Mouse (Mus musculus): ENCODE measurements around the gene Bicdl1. TPM values are rescaled to one million over a fixed set of nuclear protein-coding genes. Genes with fewer than 3 reads are reported as not detected.
"Not testable (repeated sequence)": the region's sequence is repeated elsewhere in the genome, so short reads cannot be mapped to it uniquely, and the experiment has no call there.

Bicdl1 gene
- total RNA-seq (2021) = 1 to 10 TPM; 3.9 to 4.0 TPM
- long read RNA-seq, experiment 1, partial matches to known transcripts = 0 of 5 reads
- long read RNA-seq, experiment 1, other reads (novel, unspliced or antisense) = 2 of 5 reads
- long read RNA-seq, experiment 2, partial matches to known transcripts = 0 of 6 reads
- long read RNA-seq, experiment 2, other reads (novel, unspliced or antisense) = 2 of 6 reads

DNA sequence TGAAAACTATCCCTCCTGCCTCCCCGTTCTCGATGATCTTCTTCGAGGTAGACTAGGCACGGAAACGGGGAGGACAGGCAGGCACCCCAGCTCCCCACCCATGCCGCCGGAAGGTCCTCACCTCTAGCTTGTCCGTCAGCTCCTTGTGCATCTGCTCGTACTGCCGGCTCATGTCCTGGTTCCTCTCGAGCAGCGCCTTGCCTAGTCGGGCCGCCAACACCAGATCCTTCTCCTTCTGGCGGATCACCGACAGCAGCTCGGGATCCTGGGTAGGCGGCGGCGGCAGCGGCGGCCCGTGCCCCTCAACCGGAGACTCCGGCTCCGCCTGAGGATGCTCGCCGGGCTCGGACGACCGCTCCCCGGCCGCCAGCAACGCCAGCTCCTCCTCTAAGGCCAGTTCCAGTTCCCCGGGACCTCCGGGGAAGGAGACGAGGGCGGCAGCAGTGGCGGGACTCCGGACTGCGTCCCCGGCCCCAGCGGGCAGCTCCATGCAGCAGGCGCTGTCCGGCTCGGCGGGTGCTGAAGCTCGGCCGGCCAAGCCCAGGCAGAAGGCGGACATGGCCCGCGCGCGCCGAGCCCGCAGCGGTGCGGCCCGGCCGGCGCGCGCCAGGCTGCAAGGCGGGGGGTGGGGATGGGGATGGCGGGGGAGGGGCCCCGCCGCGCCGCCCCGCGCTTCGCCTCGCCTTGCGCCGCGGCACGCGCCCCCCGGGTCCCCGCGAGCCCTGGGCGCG, at the start of gene Bicdl1:
Gene Bicdl1, minus strand, starts transcription at position 621 of the 731 bp plus-strand sequence.
- DNase-seq = peak; percentile 93

DNA sequence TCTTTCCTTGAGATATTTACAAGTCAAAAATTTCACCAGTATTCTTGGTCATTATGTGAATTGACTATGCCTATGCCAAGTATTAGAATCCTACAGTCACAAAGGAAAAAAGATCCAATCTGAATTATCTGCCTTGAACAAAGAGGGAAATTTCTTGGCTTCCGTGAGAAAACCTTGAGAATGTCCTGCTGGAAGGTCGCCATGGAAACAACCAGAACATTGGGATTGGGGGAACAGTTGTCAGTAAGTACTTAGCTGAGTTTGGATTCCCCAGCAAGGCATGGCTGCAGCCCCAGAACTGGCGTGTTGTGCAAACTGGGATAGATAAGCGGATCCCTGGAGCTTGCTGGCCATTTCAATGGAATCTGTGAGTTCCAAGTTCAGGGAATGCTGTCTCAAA, 45.5 kb upstream of the Bicdl1 start:
- DNase-seq = no peak

DNA sequence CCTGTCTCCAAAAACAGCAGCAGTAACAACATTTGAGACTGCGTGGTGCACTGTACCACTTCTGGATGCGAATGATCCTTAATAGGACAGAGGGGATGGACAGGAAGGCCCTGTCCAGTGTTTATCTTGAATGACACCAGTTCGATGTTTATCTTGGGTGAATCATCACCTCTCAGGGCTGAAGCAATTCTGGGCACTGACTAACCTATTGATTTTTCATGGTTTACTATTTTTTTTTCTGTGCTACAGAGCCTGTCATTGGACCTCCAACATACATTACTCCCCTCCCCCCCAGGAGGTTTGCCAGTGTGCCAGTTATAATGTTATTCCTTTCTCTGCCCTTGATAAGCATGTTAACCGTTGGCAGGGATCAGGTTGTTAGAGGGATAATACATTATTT, 43.9 kb upstream of the Bicdl1 start:
- no peak for DNase-seq

DNA sequence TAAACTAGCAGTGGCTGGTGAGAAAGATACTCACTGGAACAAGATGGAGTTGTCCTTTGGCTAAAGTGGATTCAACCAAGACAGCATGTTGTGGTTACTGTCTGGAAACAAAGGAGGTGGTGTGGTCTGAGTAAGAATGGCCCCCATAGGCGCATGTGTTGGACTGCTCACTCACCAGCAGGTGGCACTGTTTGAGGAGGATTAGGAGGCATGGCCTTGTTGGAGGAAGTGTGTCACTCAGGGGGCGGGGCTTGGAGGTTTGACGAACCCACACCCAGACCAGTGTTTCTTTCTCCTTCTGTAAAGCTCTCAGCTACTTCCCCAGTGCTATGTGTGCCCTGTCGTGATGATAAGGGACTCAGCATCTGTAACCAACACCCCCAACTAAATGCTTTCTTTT, 38.6 kb upstream of the Bicdl1 start:
- no peak for DNase-seq

DNA sequence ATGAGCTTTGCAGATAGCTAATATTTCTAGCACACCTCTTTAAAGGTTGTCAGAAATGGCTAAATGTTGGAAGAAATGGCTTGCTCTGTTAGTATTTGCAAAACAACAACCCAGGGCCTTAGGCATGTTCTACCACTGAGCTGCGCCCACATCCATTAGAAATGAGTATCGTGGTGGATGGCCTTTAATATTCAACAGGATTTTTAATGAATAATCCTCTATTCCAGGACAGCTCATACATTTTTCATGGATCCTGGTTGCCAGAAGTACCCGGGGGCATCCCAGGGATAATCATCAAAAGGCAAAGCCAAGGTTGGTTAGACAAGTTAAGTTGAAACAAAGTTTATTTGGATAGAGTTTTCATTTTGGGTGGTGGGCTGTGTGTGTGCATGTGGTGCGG, 37.7 kb upstream of the Bicdl1 start:
- no peak for DNase-seq

DNA sequence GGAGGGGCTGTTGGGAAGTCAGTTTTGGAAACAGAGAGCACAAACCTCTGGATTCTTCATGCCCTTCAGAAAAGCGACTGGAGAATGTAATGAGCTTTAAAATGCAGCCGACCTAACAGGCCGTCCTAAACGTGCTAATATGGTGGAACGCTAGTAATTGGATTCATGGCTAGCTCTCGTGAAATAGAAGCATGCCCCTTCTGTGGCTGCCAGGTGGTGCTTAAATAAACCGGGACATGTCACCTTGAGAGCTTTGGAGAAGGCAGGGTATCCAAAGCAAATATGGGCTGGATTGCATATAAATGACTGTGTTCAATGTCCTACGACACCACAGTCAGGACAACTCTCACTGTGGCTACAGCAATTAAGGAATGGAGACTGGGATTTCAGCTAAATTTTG, 35.4 kb upstream of the Bicdl1 start:
- no peak for DNase-seq

DNA sequence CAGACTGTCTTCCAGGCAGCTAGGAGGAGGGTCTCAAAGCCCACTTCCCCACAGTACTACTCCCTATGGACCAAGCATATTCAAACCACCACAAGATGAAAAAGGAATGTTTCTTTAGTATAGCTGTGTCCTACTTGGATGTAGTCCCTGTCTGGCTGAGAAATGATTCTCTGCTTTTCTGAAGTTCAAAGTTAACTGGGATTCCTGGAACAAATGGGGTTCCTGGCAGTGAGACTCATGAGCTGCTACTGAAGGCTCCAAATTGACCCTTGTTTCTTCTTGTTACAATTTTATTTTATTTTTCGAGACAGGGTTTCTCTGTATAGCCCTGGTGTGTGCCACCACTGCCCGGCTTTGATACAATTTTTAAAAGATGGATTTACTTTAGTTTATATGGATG, 32.6 kb upstream of the Bicdl1 start:
- no peak for DNase-seq

DNA sequence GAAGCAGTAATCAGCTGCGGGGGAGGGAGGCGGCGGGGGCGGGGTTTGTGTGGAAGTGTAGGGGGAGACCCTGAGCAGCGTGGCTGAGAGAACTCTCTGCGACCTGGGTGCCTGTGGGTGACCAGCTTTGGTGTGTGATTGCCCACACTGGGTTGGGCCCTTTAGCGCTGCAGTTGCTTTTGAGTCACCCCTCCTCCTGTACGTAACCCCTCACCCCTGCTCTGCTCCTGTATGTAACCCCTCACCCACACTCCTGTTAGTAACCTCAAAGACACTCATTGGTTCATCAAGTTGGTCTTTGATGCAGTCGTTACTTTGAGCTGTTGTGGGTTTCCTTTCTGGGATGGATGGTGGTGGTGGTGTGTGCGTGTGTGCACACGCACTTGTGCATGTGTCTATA, 29.5 kb upstream of the Bicdl1 start:
- no peak for DNase-seq

DNA sequence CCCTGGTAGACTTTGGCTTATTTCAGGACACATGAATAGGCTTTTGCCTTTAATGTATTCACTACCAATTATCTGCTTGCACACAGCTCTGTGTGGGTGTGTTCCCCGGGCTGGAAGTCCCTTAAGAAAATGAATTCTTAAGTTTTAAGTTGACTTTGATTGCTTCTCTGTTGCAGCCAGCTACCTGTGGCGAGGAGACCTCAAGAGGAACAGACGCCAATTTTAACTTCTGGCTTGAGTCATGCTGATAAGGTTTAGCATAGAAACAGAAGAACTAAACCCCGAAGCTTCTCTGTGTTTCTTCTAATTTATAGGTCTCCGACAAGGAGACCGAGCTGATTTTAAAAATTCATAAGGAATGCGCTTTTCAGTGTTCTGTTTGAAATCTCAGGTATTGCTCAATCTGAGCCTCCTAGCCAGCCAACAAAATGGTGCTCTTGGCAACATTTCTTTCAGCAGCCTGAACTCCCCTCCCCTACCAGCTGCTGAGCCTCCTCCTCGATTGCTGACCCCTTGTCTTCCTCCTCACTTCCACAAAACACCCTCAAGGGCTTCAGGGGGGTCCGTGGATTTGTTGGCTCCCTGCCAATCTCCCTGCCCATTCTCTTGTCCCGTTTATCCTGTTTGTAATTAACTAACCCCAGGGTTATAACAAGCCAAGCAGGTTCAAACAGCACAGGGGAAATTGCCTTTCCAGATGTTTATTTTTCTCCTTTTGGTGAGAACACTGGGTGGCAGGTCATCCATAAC, 27.2 kb upstream of the Bicdl1 start:
- DNase-seq = no peak

DNA sequence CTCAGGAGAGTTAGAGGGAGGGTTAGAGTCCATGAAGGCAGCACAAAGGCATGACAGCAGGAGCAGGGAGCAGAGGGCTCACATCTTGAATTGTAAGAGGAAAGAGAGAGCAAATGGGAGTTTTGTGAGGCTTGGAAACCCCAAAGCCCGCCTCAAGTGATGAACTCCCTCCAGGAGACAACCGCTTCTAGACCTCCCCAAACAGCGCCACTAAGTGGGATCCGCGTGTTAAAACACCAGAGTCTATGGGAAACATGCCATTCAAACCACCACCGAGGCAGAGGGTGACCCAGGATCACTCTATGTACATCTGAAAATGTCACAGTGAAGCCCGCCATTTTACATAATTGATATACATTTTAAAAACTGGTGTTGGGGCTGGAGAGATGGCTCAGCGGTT, 26.1 kb upstream of the Bicdl1 start:
- no peak for DNase-seq

DNA sequence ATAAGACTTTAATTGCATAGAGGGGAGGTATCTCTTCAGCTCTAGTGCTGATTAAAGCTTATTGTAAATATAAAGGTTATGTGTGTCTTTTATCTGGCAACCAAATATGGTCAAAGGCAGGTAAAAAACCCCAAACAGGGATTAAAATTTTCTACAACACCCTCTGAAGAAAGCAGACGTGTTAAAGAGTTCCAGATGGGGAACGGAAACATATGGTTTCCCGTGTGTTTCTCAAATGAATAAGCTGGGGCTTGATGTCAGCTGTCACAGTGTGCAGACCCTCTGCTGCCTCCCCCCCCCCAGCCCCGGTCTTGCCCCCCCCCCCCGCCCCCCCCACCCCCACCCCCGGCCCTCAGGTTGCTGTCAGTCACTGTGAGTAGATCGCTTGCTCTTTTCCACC, 24.1 kb upstream of the Bicdl1 start:
- no peak for DNase-seq

DNA sequence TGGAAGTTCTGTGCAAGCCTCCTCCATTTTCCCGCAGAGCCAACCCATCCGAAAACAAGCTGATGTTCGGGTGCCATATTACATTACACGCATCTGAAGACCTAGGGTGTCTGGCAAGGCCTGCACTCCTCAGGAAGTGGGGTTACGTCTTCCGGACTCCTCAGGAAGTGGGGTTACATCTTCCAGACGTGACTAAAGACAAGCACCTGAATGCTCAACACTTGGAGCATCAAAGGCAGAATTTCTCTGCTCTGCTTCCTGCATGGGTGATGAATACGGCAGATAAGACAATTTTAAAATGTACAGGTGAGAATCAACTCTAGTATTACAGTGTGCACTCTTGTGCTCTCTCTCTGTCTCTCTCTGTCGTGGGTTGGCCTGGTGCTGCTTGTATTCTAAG, 23.4 kb upstream of the Bicdl1 start:
- no peak for DNase-seq

DNA sequence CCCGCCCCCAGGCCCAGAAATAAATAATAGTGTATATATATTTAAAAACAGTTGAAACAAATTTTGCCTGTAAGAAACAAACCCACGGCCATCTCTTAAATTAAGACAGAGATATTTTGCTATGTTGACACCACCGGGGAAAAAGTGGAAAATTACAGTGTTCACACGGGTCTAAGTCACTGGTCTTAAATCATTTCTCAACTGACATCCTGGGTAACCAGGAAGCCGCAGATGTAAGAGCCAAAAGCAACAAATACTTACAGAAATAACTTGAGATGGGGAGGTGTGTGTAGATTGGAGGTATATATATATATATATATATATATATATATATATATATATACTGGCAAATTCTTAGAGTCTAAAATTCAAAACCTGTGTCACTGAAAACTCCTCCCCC, 21.5 kb upstream of the Bicdl1 start:
- DNase-seq = no peak

DNA sequence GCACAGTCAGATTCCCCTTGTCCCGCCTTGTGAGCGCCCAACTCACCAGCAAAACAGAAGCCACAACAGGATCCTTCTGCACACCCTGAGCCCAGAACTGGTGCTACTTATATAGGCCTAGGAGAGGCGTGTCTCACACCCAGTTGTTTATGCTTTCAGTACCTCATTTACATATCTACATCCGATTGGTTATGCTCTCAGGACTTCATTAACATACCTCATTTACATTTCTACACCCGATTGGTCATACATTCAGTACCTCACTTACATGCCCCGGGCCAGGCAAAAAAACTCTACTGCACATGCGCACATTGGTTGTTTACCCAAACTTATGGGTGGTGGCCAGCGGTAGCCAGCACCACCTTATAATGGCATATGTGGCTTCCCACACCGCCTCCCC, 20.5 kb upstream of the Bicdl1 start:
- DNase-seq = not testable (repeated sequence)

DNA sequence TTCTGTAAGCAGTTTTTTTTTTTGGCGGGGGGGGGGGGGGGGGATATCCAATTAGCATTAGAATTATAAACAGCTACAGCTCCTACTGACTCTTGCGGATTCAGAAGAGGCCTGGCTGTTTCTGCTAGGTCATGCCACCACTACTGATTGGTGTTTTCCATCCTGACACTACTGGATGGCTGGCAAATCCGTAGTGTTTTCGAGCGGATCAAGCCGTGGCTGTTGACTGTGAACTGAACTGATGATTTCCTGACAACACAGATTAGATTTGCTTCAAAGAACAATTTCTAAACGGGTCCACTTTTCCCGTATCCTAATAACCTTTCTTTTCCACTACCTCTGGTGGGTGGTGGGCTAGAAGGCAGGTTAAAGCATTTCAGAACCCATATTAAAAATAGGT, 16.9 kb upstream of the Bicdl1 start:
- no peak for DNase-seq

DNA sequence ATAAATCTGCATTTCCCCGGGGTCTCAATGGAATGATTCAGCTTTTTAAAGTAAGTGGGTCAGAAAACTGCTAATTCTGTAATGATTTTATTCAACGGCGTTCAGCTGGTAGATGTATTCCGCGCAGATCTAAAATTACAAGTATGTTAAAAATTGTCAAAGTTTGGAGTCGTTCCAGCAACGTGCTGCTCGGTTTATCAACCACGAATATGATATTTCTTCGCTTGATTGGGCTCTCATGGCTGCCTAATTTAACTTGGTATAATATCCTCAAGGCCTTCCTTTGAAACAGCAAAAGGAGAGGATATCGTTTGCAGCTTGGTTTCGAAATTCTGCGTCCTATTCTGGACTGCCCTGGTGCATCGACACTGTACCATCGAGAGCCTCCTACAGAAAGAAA, 13.9 kb upstream of the Bicdl1 start:
- no peak for DNase-seq

DNA sequence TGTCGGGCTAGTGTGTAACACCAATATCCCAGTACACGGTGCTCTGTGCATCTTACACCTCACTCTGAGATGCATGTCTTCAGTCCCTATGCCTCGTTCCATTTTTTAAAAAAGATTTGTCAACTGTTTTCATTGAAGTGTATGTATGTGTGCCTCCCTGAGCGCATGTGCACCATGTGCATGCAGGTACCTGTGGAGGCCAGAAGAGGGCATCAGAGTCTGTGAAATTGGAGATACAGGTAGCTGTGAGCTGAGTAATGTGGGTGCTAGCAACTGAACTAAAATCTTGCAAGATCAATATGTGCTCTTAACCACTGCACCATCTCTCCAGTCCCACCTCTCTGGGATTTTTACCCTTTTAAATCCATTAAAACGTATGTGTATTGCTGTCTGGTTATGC, 6.6 kb upstream of the Bicdl1 start:
- no peak for DNase-seq

DNA sequence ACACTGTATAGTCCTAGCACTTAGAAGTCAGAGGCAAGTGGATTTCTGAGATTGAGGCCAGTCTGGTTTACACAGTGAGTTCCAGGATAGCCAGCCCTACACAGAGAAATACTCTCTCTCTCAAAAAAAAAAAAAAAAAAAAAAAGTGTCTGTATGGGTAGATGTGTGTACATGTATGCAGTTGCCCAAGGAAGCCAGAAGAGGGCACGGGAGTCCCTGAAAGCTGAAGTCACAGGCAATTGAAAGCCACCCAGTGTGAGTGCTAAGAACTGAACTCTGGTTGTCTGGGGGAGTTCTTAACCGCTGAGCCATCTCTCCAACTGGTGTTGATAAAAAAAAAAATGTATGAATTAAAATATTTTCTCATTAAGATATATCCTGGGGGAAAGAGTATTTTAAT, 3.1 kb upstream of the Bicdl1 start:
- DNase-seq = no peak

DNA sequence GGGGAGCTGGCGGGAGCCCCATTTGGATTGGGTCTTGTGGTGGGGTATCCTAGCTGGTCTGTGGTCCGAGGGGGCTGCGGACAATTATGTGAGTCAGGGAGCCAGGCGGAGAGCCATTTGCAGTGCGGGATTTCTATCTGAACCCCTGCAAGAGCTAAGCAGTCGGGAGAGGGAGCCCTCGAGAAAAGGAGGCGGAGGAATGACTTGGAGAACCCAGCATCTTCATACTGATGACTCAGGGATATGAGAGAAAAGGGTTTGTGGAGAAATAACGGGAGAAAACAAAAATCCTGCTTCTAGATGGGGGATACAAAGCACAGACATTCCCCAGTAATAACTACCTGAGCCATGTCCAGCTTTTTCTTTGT, 1.4 kb upstream of the Bicdl1 start:
- DNase-seq = no peak

DNA sequence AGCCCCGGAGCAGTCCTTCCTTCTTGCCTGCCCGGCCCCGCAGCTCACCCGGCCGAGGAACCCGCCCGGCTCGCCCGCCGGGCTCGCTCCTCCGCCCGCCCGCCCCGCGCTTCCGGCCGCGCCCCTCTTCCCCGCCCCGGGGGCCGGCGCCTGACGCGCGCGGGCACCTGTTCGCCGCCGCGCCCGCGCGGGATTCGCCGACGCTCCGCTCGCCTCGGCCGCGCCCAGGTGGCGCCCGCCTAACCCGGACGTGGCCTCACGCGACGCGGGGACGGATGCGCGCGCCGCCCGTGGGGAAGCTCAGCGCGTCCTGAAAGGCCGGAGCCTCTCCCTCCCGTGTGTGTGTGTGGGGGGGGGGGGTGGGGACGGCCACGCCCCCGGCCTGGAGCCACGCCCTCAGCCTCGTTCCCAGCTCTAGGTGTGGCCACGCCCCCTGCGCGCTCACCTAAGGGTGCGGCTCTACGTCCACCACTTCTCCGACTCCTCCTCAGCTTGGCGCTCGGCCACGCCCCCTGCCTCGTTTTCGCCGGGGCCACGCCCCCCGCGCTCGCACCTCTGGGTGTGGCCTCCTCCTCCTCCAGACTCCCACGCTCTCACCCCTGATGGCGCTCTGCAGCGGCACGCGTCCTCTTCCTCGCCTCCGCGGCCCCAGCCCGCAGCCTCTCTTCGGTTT, 891 bp upstream of the Bicdl1 start:
- peak; percentile 32 for DNase-seq

DNA sequence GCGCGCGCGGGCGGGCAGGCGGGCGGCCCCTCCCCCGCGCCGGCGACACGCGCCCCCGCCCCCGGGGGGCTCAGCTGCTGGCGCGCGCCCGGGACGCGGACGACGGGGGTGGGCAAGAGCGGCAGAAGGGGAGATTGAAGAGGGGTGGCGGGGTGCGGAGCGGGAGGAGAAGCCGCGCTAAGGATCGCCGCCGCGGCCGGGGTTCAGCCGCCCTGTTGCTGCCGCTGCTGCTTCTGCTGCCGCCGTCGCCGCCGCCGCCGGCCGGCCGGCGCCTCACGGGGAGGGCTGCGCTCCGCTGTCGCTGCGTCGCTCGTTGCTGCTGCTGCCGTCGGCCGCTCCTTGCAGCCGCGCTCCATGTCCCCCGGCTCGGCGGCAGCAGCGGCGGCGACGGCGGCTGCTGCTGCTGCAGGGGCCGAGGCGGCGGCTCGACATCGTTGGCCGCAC, 333 bp upstream of the Bicdl1 start:
- peak; percentile 25 for DNase-seq

DNA sequence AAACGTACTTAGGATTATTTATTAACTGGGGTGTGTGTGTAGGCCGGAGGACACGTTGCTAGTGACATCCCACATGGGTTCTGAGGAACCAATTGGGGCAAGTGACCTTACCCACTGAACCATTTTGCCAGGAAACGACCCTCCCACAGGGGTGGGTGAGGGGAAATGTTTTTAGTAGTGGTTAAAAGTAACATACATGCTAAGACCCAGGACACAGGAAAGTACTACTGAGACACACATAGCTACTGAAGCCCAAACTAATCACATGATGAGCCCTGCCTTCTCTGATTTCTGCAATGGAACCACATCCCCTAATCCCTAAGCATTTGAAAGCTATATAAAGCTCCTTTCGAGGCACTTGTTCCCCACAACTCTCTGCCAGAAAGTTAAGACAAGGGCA, 1.1 kb downstream of the Bicdl1 start:
- DNase-seq = no peak

DNA sequence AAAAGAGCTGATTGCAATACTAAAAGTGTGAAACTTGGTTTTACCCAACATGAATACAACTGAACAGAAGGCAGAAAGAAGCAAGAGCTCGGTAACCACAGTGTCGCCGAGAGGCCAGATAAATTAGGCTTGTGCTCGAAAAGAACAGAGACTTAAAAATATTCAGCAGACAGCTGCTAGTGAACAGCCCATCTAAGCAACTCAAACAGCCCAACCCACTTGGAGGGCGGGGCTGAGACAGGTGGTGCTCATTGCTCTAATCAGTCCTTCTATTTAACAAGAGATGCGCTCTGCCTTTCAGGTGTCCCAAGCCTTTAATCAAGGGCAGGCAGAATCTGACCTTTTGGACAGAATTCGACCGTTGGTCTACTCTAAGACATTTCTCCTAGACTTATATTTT, 4.8 kb downstream of the Bicdl1 start:
- no peak for DNase-seq
